Mouse (Mus musculus) megakaryocyte, adult 5-6 weeks (primary cell): ENCODE measurements around the gene Ift122. TPM values are rescaled to one million over a fixed set of nuclear protein-coding genes. Genes with fewer than 3 reads are reported as not detected.

Experiments used
- ATAC-seq: 2 replicates; pipeline ENCODE4 v1.8.0; 2016; ENCODE audit warnings: mild to moderate bottlenecking, inconsistent platforms; ENCODE audit not compliant: poor library complexity, severe bottlenecking
- total RNA-seq, 2 experiments: library from RNA; stranded (forward) in 1 of 2; stranded (reverse) in 1 of 2; fragments of 153-499, 151-499 nt in 1 of 2; fragments of 221-1000, 200-1000 nt in 1 of 2; gene quantifications; 2 replicates each; pipeline versions ENCODE4 v1.2.3 to v1.2.4; 2015 to 2017

The Ift122 gene
- total RNA-seq, 2 experiments from 2014 or later, result 1.1 to 4.8 TPM

DNA sequence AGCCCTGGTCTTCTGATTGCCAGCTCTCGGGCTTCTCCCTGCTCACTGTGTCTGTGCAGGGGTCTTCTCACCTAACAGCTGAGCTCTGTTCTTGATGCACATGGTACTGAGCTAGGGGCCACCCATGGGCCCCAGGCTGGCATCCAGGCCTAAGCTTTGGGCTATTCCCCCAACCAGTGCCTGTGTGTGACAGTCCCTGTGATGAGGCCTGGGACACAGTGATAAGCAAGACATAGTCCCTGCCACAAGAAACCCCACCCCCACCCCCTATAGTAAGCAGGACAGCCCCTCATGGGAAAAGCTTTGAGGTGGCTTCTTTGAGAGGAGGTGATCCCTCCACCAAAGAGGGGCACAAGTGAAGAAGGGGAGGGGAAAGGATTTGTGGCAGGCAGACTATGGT lies 65.3 kb downstream of the Ift122 start:
- ATAC-seq, result no peak

GRCm38 (mm10) chr6:115919876-115920275 lies 66.6 kb downstream of the Ift122 start:
- ATAC-seq, result no peak

DNA sequence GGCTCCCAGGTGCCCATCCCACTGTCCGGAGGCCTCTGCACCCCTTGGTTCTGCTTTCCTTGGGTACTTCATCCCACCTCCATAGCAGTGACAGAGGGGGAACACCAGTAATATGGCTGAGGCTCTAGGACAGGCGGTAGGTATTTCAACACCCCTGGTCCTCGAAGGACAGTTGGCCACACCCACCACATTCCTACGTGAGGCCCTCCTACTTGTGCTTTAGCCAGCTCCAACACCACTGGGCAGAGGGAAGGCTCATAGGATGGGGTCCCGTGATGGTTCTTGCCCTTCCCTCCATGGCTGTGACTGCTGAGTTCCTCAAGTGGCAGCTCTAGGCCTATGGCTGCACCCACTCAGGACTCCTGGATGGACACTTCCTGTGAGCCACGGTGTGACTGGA lies 71.6 kb downstream of the Ift122 start:
- ATAC-seq, result no peak

GRCm38 (mm10) chr6:115926416-115926815 lies 73.1 kb downstream of the Ift122 start:
- ATAC-seq, result no peak

GRCm38 (mm10) chr6:115927292-115928242 lies 74.3 kb downstream of the Ift122 start:
- ATAC-seq, result no peak

- ATAC-seq, result no peak
These were observed 76.7 kb downstream of the Ift122 start for GRCm38 (mm10) chr6:115930018-115930417.

- no peak for ATAC-seq
These were observed 78.4 kb downstream of the Ift122 start, which contains the start of gene Rho for GRCm38 (mm10) chr6:115931639-115932038. Gene Rho, plus strand, starts transcription at chr6:115931748.

- no peak for ATAC-seq
These were observed 79.1 kb downstream of the Ift122 start for GRCm38 (mm10) chr6:115932391-115932790.

GRCm38 (mm10) chr6:115935544-115935943 lies 82.3 kb downstream of the Ift122 start:
- ATAC-seq, result no peak

DNA sequence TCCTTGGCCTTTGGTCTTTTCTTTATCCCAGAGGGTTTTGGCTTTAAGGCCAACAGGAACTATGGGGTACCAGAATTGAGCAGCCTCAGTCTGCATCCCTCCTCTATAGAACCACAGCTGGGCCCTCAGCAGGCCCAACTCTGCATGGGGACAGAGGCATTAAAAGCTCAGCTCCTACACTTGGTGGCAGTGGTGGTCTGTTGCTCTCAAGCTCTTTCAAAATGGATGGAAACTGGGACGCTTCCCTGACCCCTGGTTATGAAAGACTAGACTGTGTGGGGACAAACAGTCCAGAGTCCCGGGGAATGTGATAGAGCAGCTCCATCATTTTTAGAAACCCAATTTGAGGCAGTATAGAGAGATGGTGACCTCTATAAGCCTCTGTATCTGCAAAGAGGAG lies 84.7 kb downstream of the Ift122 start:
- ATAC-seq, result no peak

DNA sequence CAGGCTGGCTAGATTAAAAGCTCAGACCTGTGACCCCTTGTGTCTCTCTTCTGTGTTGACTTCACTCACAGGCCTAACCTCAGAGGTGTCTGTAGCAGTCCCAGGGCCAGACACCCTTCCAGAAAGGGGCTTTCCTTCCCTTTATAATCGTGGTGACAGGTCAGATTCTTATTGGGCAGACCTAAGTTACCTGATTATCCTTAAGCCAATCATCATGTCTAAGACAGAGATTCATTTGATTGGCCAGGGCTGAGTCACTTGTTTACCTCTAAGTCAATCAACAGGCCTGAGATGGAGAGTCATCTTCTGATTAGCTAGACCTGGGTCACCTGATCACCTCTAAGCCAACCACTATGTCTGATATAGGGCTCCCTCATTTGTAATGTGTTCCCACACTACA lies 85.5 kb downstream of the Ift122 start:
- ATAC-seq, result no peak

DNA sequence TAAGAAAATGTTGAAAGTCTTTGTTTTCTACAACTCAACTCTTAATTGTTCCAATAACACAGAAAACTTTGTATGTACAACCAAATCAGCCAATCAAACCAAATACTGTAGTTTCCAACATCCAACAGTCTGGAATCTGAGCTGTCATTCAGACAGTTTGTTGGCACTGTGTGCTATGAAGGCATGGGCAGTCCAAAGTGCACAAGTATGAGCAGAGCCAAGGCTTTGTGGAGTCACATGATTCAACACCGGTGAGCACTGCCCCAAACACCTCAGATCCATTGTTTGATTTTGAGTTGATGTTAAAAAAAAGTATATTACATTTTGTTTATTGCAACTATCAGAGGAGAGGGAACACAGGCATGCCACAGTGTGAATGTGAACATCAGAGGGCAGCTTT lies 87.3 kb downstream of the Ift122 start:
- ATAC-seq, result no peak

GRCm38 (mm10) chr6:115941128-115941527 lies 87.9 kb downstream of the Ift122 start:
- peak; percentile 51 for ATAC-seq

DNA sequence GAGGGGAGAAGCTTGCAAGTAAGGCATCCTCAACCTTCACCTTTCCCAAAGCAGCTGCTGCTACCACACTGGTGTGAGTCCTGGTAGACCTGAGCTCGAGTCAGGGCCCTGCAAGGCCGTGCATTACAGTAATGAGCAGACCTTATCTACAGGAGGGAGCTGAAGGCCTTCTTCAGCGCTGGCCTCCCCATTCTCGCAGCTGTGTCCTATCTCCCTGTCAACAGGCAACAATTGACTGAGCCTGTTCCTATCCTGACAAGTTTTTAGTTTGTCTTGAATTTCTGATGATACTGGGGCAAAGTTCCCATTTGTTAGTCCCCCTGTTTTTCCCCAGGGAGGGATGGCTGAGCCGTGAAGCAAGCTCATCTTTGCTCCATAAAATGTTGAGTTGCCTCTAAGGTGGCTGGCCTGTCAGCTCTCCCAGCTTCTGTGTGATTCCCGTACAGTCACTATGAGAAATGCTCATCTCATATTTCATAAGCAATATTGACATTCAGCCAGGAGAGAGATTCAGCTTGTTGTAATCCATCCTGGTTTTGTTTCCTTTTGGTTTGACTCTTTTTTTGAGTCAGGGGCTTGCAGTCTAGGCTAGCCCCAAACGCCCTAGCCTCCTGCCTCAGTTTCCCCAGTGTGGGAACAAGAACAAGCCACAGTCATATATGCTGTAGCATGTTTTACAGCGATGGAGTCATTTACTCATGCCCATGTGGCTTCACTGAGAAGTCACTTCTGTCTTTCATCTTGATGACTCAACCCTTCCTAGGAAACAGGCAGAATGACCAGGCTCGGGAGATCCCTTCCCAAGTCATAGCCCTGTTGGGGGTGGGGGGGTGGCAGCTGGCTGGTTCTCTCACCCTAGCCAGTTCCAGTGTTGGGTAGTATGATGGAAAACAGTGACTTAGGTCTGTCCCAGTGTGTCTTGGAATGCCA lies 90.5 kb downstream of the Ift122 start:
- ATAC-seq, result no peak

DNA sequence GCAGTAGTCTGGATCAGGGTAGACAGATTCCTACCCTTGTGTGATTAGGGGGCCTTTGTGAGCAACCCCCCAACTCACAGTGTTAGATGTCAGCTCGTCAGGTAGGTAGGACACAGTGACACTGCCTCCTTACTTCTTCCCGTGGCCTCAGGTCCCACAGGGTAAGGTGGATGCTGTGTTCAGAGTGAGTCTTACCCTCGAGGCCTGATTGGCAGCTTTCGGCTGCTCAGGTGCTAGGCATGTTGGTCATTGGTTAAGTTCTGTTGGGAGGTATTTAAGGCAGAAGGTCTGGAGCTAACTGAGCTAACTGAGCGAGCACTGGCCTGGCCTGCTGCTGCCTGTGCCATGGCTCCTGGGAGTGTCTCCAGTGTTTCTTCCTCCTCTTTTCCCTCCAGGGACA lies 91.4 kb downstream of the Ift122 start, which contains the start of gene H1foo:
H1foo (plus strand) TSS at position 301 of the 400 bp plus-strand sequence.
- no peak for ATAC-seq

DNA sequence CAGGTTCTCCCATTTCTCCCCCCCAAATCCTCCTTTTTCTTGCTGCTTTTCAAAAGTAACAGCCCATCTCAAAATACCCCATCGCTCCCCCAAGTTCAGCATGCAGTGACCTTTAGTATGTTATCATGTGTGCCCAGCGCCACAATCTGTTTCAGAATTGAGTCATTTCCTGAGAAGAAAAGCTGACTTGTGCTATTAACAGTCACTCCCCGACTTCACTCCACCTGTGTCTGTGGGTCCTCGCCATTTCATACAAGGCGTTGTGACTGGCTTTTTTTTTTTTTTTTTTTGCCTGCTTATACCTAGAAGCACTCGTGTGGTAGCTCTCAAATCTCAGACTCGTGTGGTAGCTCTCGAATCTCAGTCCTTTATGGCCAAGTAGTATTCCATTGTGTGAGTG lies 92.4 kb downstream of the Ift122 start:
- no peak for ATAC-seq

DNA sequence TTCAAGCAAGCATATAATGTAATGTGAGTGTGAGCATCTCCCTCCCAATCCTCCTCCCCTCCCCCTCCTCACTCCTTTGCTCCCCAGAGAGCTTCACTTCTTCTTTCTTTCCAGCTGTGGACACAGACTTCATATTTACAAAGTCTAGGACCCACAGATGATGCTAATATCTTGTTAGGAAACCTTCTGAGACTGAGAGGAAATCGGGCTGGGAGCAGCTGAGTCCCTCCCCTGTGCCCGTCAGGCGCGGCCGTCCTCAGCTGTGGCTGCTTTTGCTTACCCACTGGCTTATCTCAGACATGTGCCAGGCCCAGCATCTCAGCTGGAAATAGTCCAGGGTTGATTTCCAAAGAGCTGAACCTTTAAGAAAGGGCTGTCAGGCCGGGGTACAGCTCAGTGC lies 93.1 kb downstream of the Ift122 start:
- peak; percentile 62 for ATAC-seq

DNA sequence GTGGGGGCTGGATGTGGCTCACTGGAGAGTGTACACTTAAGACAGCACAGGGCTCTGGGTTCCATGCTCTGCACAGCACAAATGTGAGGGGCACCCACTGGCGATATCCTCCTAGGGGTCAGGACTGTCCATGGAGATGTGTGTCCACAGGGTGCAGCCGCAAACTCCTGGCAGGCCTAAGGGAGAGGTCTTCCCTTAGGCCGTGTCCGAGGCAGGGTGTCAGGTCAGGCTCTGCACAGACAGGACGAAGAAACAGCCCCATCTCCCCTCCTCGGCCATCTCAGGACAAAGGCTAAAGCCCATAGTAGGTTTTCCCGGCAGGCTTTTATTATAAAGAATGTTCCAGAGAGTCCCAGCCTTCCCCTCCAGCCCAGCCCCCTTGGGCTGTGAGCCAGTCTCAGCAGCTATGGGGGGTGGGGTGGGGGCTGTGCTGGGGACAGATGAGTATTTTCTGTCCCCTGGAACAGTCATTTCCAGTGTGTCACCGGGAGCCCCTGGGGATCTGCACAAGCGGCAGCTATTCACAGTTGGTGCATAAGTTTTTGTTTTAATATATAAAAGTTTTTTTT lies 101.3 kb downstream of the Ift122 start:
- ATAC-seq, result no peak

DNA sequence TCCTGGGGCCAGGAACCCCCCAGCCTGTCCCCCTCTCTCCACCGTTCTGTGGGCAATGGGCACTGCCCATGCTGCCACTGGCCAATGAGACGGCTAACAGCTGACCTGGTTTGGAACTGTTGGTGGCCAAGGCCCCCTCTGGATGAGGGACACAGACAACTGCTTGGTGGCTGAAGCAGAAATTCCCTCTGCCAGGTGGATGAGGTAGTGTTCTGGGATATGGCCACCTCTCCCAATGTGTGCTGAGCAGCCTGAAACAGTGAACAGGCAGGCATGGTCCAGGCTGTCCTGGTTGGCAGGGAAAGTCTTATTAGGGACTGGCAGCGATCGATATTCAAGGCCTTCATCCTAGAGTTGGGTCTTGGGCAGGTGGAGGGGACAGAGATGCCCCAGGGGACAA lies 101.9 kb downstream of the Ift122 start:
- no peak for ATAC-seq

GRCm38 (mm10) chr6:115955664-115956063 lies 102.4 kb downstream of the Ift122 start:
- no peak for ATAC-seq

GRCm38 (mm10) chr6:115956418-115956921 lies 103.2 kb downstream of the Ift122 start:
- no peak for ATAC-seq
